Mouse (Mus musculus): ENCODE results near the gene Fam131b.

DNA sequence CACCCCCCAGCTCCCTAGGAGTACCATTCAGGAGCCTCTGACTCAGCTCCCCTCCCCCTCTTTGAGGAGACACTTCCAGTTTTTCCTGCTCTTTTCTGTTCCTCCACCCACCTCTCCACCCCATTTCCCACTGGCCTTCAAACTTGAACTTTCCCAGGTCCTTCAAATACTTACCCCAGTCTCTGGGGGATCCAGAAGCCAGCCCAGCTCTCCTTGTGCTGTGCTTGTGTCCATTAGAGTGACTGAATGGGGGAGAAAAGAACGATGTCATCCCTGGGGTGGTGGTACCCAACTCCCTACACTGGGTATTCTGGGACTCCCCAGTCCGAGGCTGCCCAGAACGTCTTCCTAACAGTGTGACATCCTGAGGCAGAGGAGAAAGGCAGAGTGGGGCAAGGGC is 47.6 kb upstream of the Fam131b start:
- TF ChIP-seq CTCF (conservative IDR thresholded peaks at IDR 0.05 in 1 of 2, IDR thresholded peaks at IDR 0.05 in 1 of 2; ENCODE audit: low read depth in 2 of 2, low read length in 2 of 2) (no peak), RAD21 (IDR thresholded peaks at IDR 0.05; ENCODE audit: low read depth, low read length) (no peak), CHD2 (IDR thresholded peaks at IDR 0.05; ENCODE audit: low read length) (no peak), BHLHE40 (IDR thresholded peaks at IDR 0.05; ENCODE audit: low read depth, low read length) (no peak), POLR2A (IDR thresholded peaks at IDR 0.05; ENCODE audit: low read depth, low read length) (no peak), MEF2A (IDR thresholded peaks at IDR 0.05; ENCODE audit: borderline replicate concordance, low read depth, low read length) (no peak), EP300 (IDR thresholded peaks at IDR 0.05; ENCODE audit: low read length) (no peak), ETS1 (conservative IDR thresholded peaks at IDR 0.05; ENCODE audit: low read depth, low read length) (no peak)
